Mouse (Mus musculus) liver, embryonic 14.5 days (tissue): Measurements from ENCODE around the gene Senp1.

Experiments used
- CTCF ChIP-seq: IDR thresholded peaks from 2 replicates; pipeline ENCODE4 v1.5.1; 2016; ENCODE audit warnings: antibody characterized with exemption, low read depth, control low read depth
- EP300 ChIP-seq: IDR thresholded peaks from 2 replicates; pipeline ENCODE4 v1.6.1; 2016; ENCODE audit warnings: antibody characterized with exemption, low read depth

DNA sequence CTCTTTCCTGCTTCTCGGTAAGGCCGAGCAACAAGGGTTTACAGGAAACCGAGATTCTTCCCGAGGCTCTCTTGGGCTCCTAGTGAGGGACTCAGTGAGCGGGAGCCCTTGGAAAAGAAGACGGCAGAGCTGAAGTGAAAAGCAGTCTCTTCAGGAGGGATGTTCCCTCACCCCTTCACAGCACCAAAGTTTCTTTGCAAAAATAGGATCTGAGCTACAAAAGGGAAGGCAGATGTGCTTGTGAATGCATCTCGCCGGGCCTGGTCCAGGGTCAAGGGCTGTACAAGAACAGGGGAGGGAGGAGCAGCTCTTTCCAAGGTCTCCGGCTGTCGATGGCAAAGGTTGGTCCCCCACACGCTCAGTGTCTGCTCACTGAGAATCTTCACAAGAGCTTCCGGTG, 51.0 kb downstream of the Senp1 start:
- no peak for TF ChIP-seq EP300
- no peak for TF ChIP-seq CTCF
